ENCODE assay signal across 15 mouse cellular contexts in genomic region chr19:26678543-26678942, GRCm38 (mm10).
DNase-seq lines count a peak whose midpoint lies in the region; ATAC-seq lines count a peak whose summit lies in the region.
"Had no signal": no experiment of that assay in that cellular context is flagged by ENCODE, and none has a peak within 500 bp of the region (broad histone marks: within the 10 kb centered on the region; RNA-seq: fewer than 3 reads in every experiment).

No protein-coding gene starts in this region.

- no peaks in the 10 kb centered on the region for H3K4me1 ChIP-seq in heart, embryonic 12.5 days (replicated peaks)
- 0 out of 2 replicates have a peak, but pooled peaks cover 7% of the 10 kb centered on the region for H3K4me1 ChIP-seq in midbrain, embryonic 14.5 days (ENCODE audit: control insufficient read depth, insufficient read depth, low read length)
- peaks cover 17% of the 10 kb centered on the region for H3K4me1 ChIP-seq in midbrain, embryonic 13.5 days (replicated peaks)
- H3K4me1 ChIP-seq in forebrain, embryonic 16.5 days (replicated peaks; ENCODE audit: control insufficient read depth, insufficient read depth, low read length), result peaks cover 12% of the 10 kb centered on the region
- H3K4me1 ChIP-seq in heart, embryonic 11.5 days (ENCODE audit: control insufficient read depth, insufficient read depth, low read length), result no peaks in the 10 kb centered on the region
- H3K4me1 ChIP-seq: liver, embryonic 13.5 days had no signal

- H3K9ac ChIP-seq in heart, embryonic 12.5 days, result no peak overlapping the region
- no peak overlapping the region for H3K9ac ChIP-seq in midbrain, embryonic 14.5 days (replicated peaks; ENCODE audit: low read length)
- no peak overlapping the region for H3K9ac ChIP-seq in midbrain, embryonic 13.5 days (replicated peaks)
- no peak overlapping the region for H3K9ac ChIP-seq in forebrain, embryonic 16.5 days (replicated peaks; ENCODE audit: low read depth, low read length)
- no peak overlapping the region for H3K9ac ChIP-seq in heart, embryonic 11.5 days (ENCODE audit: low read depth, low read length)
- H3K9ac ChIP-seq: liver, embryonic 13.5 days had no signal

- no peaks in the 10 kb centered on the region for H3K27me3 ChIP-seq in heart, embryonic 12.5 days (replicated peaks)
- H3K27me3 ChIP-seq in midbrain, embryonic 14.5 days (ENCODE audit: control insufficient read depth, insufficient read depth, low read length), result no peaks in the 10 kb centered on the region
- no peaks in the 10 kb centered on the region for H3K27me3 ChIP-seq in midbrain, embryonic 13.5 days
- H3K27me3 ChIP-seq in forebrain, embryonic 16.5 days (replicated peaks; ENCODE audit: control insufficient read depth, insufficient read depth, low read length), result no peaks in the 10 kb centered on the region
- H3K27me3 ChIP-seq in heart, embryonic 11.5 days (ENCODE audit: control insufficient read depth, insufficient read depth, low read length), result no peaks in the 10 kb centered on the region
- H3K27me3 ChIP-seq: liver, embryonic 13.5 days had no signal

- H3K4me2 ChIP-seq in heart, embryonic 12.5 days, result no peak overlapping the region
- H3K4me2 ChIP-seq in midbrain, embryonic 14.5 days (ENCODE audit: low read length), result no peak overlapping the region
- H3K4me2 ChIP-seq in midbrain, embryonic 13.5 days (replicated peaks), result no peak overlapping the region
- no peak overlapping the region for H3K4me2 ChIP-seq in forebrain, embryonic 16.5 days (ENCODE audit: low read length)
- no peak overlapping the region for H3K4me2 ChIP-seq in heart, embryonic 11.5 days
- H3K4me2 ChIP-seq: liver, embryonic 13.5 days had no signal

- ATAC-seq in heart, embryonic 12.5 days (ENCODE audit: insufficient number of reproducible peaks, low FRiP score), result no peak
- ATAC-seq in midbrain, embryonic 14.5 days (ENCODE audit: low FRiP score, low TSS enrichment), result no peak
- no peak for ATAC-seq in midbrain, embryonic 13.5 days
- ATAC-seq in forebrain, embryonic 16.5 days, result peak; percentile 80
- no peak for ATAC-seq in heart, embryonic 11.5 days (replicated peaks; ENCODE audit: insufficient number of reproducible peaks, low FRiP score, low TSS enrichment)

- peak; percentile 46 to 50 for DNase-seq in cerebellum, adult 18-20 months
- no peak for DNase-seq in cerebellum, postnatal 4 days (ENCODE audit: low spot score in 2 of 2)
- peak; percentile 63 for DNase-seq in heart, adult 11 months
- peak; percentile 35 for DNase-seq in midbrain, embryonic 14.5 days
- DNase-seq: adrenal gland, adult 8-10 months; heart, adult 2 months; heart, postnatal 10 days; liver, embryonic 13.5 days; right cerebral cortex, postnatal 14 days; thymus, postnatal 4 days had no signal

- H3K36me3 ChIP-seq in heart, embryonic 12.5 days, result peaks cover 27% of the 10 kb centered on the region
- peaks cover 8% of the 10 kb centered on the region; the same call in 1 of the 2 replicates for H3K36me3 ChIP-seq in midbrain, embryonic 14.5 days (ENCODE audit: control insufficient read depth, insufficient read depth, low read length)
- H3K36me3 ChIP-seq in midbrain, embryonic 13.5 days, result peaks cover 32% of the 10 kb centered on the region
- peaks cover 8% of the 10 kb centered on the region; the same call in 1 of the 2 replicates for H3K36me3 ChIP-seq in forebrain, embryonic 16.5 days (ENCODE audit: control insufficient read depth, insufficient read depth)
- H3K36me3 ChIP-seq in heart, embryonic 11.5 days (ENCODE audit: control insufficient read depth, insufficient read depth, low read length), result 0 out of 2 replicates have a peak, but pooled peaks cover 3% of the 10 kb centered on the region
- H3K36me3 ChIP-seq: liver, embryonic 13.5 days had no signal

- 43% methylated on average over 8 of the region's 8 CpGs for WGBS in heart, embryonic 12.5 days
- 46% methylated on average over 8 of the region's 8 CpGs for WGBS in midbrain, embryonic 14.5 days
- WGBS in midbrain, embryonic 13.5 days, result 44% methylated on average over 8 of the region's 8 CpGs
- 17% methylated on average over 8 of the region's 8 CpGs for WGBS in forebrain, embryonic 16.5 days
- WGBS in heart, embryonic 11.5 days (ENCODE audit: insufficient replicate concordance), result 43% methylated on average over 8 of the region's 8 CpGs

- H3K9me3 ChIP-seq in heart, embryonic 12.5 days (replicated peaks), result no peaks in the 10 kb centered on the region
- no peaks in the 10 kb centered on the region for H3K9me3 ChIP-seq in midbrain, embryonic 14.5 days (ENCODE audit: control insufficient read depth, low read length)
- no peaks in the 10 kb centered on the region for H3K9me3 ChIP-seq in midbrain, embryonic 13.5 days
- H3K9me3 ChIP-seq in forebrain, embryonic 16.5 days (ENCODE audit: control insufficient read depth, low read length), result no peaks in the 10 kb centered on the region
- H3K9me3 ChIP-seq in heart, embryonic 11.5 days (replicated peaks; ENCODE audit: control insufficient read depth, low read length), result no peaks in the 10 kb centered on the region
- H3K9me3 ChIP-seq: liver, embryonic 13.5 days had no signal

- no peak overlapping the region for H3K27ac ChIP-seq in heart, embryonic 12.5 days (ENCODE audit: poor library complexity, severe bottlenecking)
- no peak overlapping the region for H3K27ac ChIP-seq in midbrain, embryonic 14.5 days (replicated peaks; ENCODE audit: low read depth, low read length)
- H3K27ac ChIP-seq in midbrain, embryonic 13.5 days, result no peak overlapping the region
- H3K27ac ChIP-seq in forebrain, embryonic 16.5 days (ENCODE audit: low read length), result peak overlapping the region; percentile 46; the same call in 1 of the 2 replicates
- H3K27ac ChIP-seq in heart, embryonic 11.5 days (ENCODE audit: low read depth, low read length), result no peak overlapping the region
- H3K27ac ChIP-seq: heart, adult 2 months; kidney, postnatal 0 days; liver, embryonic 13.5 days had no signal

- H3K4me3 ChIP-seq in heart, embryonic 12.5 days, result no peak overlapping the region
- H3K4me3 ChIP-seq in midbrain, embryonic 14.5 days (replicated peaks; ENCODE audit: low read depth, low read length), result no peak overlapping the region
- H3K4me3 ChIP-seq in midbrain, embryonic 13.5 days (replicated peaks), result no peak overlapping the region
- no peak overlapping the region for H3K4me3 ChIP-seq in forebrain, embryonic 16.5 days (replicated peaks; ENCODE audit: low read length)
- no peak overlapping the region for H3K4me3 ChIP-seq in heart, embryonic 11.5 days (ENCODE audit: low read depth, low read length)
- H3K4me3 ChIP-seq: heart, adult 2 months; liver, embryonic 13.5 days had no signal

Comparison
In these comparisons a context has a peak if more than half of its experiments do, and no peak if none do; other contexts are left out.
1. DNase-seq: peak in cerebellum, adult 18-20 months (2 of 2), heart, adult 11 months (single experiment) and midbrain, embryonic 14.5 days (single experiment); none in cerebellum, postnatal 4 days (0 of 2).